Mouse (Mus musculus): Measurements from ENCODE around the gene Rnf135.
"Not testable (repeated sequence)": the region's sequence is repeated elsewhere in the genome, so short reads cannot be mapped to it uniquely, and the experiment has no call there.

Gene Rnf135

DNA sequence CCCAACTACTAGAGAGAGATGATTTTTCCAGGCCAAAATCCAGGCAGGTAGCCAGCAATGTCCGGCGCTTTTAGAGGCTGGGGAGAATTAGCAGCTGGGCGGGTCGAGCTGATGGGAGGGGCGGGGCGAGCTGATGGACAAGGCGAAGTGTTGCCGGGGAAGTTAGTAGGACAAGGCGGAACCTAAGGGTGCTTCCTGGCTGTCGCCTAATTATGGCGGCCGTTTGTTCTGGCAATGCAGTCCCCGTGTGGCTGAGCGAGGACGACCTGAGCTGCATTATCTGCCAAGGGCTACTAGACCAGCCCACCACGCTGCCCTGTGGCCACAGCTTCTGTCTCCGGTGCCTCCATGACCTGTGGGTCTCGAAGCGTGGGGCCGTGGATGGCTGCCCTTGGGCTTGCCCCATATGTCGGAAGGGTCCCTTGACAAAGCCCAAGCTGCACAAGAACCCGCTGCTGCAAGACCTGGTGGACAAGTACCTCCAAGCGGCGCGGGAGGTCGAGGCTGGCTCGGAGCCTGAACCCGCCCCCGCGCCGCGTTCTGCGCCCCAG, at the start of gene Rnf135:
Rnf135 (plus strand) TSS at position 147 of the 551 bp plus-strand sequence.
- DNase-seq, result peak; percentile 98

GRCm38 (mm10) chr11:80134744-80135143, 48.9 kb upstream of the Rnf135 start:
- no peak for DNase-seq

DNA sequence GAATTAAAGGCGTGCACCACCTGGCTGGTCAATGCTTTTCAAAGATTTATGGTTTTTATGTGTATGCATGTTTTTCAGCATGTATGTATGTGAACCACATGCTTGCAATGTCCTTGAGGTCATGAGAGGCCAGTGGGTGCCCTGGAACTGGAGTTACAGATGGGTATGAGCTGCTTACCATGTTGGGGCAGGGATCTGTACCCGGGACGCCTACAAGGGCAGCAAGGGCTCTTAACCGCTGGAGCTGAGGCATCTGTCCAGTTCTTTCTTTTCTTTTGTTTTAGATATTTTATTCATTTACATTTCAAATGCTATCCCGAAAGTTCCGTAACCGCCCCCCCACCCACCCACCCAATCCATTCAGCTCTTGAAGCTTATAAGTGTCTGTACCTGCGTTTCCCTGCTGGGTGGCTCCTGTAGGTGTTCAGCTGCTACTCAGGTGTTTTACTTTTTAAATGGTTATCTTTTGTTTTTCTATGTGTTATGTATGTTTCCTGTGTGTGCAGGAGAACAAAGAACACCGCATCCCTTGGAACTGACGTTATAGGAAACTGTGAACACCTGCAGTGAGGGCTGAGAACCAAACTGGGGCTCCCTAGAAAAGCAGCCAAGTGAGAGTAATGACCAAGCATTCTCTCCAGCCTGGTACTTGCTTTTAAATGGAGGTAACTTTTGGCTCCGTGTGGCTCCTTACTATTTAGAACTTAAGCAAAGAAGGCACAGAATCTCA, 47.5 kb upstream of the Rnf135 start:
- no peak for DNase-seq

DNA sequence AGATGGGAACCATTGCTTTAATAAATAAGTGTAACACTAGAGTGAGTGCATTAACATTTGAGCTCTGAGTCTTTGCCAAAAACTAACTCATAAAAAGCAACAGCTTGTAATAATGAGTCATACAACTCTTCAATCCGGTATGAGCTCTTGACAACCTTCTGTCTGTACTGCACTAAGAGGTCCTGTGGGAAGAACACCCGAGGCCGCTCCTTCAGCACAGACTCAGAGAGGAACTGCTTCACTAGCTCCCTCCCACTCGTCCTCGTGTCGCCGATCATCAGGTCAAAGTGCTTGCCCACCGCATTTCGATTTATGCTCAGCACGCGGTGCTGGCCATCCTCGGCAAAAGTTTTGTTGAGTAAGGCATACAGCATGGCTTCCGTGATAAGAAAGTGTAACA, 46.9 kb upstream of the Rnf135 start:
- no peak for DNase-seq

GRCm38 (mm10) chr11:80137773-80138172, 45.9 kb upstream of the Rnf135 start:
- no peak for DNase-seq

DNA sequence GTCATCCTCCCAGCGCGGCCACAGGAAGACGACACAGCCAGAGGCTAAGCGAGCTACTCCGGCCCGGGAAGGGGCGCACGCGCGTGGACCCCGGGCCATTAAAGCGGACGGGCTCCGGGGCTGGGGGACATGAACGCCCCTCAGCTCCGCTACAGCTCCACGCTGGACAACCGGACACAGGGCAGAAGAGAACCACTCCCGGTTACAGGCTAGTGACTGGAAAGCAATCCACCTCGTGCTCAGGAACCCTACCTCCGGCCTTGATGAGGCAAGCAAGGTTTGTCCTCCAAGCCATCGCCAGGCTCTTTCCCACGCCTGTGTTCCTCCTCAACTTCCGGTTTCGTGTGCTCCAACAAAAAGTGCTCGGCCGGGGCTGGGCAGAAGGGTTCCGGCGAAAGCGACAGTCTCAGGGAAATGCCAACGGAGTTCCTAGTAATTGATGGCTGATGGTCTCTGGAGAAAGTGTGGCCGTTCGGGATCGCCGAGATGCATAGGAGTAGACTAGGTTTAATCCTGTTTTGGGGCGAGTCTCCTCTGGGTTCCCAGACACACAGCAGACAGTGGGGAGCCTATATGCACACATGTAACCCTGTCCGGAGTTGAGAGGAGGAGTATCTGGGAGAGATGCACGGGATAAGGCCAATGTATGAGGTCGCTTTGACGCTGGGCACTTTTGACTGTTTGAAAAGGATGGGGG, 41.7 kb upstream of the Rnf135 start, which contains the start of gene Tefm:
Tefm (minus strand) TSS at position 351 of the 697 bp plus-strand sequence.
- peak; percentile 88 for DNase-seq

GRCm38 (mm10) chr11:80142872-80143271, 40.8 kb upstream of the Rnf135 start:
- no peak for DNase-seq

DNA sequence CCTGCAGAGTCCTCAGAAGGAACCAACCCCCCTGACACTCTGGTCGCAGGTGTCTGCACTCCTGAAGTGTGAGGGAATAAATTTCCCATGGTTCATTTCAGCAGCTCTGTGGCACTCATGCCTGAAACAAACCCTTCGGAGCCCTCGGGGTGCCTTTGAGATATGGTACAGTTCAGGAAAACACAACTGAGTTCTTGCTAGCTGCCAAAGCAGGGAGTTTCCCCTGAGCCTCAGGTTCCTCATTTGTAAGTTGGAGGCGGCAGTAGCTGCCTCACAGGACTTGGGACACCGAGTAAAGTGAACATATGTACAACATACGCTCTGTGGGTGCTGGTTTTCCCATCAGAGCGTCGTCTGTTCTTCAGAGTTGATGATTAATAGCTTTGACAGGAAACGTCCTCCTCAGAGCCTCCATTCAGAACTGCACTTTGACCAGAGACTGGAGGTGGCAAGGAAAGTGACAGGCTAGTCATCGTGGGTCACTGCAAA, 37.8 kb upstream of the Rnf135 start:
- no peak for DNase-seq

GRCm38 (mm10) chr11:80147748-80148147, 35.9 kb upstream of the Rnf135 start:
- no peak for DNase-seq

GRCm38 (mm10) chr11:80148313-80148712, 35.3 kb upstream of the Rnf135 start:
- DNase-seq, result peak; percentile 70

GRCm38 (mm10) chr11:80148974-80149373, 34.7 kb upstream of the Rnf135 start:
- DNase-seq, result not testable (repeated sequence)

- peak; percentile 43 for DNase-seq
These were observed 34.1 kb upstream of the Rnf135 start for GRCm38 (mm10) chr11:80149412-80150023.

GRCm38 (mm10) chr11:80150566-80150965, 33.1 kb upstream of the Rnf135 start:
- DNase-seq, result no peak

- no peak for DNase-seq
These were observed 32.1 kb upstream of the Rnf135 start for GRCm38 (mm10) chr11:80151541-80151940.

- peak; percentile 49 for DNase-seq
These were observed 31.3 kb upstream of the Rnf135 start for GRCm38 (mm10) chr11:80152376-80152775.

DNA sequence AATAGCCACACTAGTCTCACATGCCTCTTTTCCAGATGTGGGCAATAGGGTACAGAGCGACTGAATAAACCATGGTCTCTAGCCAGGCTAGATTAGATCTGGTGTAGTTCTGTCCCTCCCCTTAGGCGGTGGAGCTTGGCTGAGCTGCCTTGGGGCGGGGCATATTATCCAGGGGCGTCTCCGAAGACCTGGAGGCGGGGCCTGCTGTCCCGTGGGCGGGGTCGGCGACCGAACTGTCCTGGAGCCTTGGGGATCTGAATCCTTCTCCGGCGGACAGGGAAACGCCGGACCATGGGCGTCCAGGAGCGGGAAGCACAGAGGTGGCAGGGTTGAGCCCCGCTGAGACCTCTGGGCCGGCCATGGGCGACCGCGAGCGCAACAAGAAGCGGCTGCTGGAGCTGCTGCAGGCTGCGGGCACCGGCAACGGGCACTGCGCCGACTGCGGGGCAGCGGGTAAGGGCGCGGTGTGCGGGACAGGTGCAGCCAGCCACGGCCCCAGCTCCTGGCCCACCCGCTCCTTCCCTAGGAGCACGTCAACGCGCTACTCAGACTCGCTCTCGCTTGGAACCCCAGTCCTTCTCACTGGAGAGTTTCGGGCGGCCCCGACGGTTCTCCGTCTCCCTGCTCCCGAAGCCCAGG, 29.7 kb upstream of the Rnf135 start, which contains the start of gene Adap2:
Adap2 (plus strand) TSS at position 249 of the 639 bp plus-strand sequence.
- peak; percentile 96 for DNase-seq

GRCm38 (mm10) chr11:80154501-80154900, 29.1 kb upstream of the Rnf135 start:
- DNase-seq, result no peak

DNA sequence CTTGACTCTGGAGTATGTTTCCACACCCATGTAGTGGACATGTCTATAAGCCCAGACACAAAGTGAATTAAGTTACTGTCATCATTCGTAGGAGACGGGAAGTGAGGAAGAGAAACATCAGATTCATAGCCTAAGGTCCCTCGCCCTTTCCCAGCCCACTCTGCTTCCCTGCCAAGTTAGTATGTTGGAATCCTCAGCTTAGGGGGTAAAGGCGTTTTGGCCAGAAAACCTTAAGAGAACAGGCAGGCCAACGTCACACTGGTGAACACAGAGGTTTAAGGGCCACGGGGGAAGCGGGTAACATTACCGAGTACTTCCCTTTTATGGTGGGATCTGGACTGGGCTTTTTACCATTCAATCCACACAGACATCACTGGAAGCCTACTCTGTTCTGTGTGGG, 28.1 kb upstream of the Rnf135 start:
- DNase-seq, result no peak

- no peak for DNase-seq
These were observed 27.7 kb upstream of the Rnf135 start for GRCm38 (mm10) chr11:80155961-80156360.

DNA sequence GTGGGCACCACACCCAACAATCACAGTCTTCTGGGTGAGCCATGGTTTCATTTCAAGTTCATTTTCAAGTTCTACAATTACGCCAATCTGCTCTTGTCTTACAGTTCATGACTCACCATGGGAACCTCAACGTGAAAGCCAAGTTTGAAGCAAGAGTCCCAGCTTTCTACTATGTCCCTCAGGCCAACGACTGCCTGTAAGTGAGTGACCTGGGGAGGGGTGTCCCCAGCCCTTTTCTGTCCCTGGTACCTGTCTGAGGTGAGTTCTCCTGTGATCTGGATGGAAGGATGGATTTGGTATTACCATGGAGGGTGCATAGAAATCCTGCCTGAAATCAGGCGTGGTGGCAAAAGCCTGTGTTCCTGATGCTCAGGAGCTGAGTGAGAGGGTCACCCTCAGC, 26.8 kb upstream of the Rnf135 start:
- no peak for DNase-seq

DNA sequence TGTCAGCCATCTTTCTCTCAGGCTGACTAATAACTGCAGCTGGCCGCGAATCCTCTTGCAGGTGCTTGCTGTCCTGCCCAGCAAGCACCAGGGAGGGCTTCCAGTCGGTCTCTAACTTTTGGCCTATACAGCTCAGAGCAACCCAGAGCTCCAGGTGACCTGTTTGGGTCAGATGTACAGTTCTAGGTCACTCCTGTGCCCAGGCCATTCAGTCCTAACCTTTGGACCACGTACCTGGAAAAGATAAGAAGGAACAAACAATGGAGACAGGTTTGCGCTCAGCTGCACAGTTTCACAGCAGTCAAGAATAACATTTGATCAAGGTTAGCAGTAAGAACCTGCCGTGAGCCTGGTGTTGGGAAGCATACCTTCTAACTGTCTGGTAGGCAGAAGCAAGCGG, 24.6 kb upstream of the Rnf135 start:
- DNase-seq, result no peak

DNA sequence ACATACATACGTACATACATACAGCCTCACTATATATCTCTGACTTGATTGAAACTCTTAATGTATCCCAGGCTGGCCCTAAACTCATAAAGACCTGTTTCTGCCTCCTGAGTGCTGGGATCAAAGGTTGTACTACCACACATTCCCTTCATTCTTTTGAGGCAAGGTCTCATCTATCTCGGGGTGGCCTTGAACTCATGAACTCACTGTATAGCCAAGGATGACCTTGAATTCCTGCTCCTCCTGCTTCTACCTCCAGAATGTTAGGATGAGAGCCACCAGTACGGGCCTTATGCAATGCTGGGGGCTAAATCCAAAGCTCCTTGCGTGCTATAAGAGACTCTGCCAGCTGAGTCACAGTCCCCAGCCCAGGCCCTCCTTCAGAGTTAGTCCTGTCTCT, 22.6 kb upstream of the Rnf135 start:
- no peak for DNase-seq
